Mouse (Mus musculus) Patski (cell line): ENCODE measurements around the gene Crb3. TPM values are rescaled to one million over a fixed set of nuclear protein-coding genes. Genes with fewer than 3 reads are reported as not detected.
"Not testable (repeated sequence)": the region's sequence is repeated elsewhere in the genome, so short reads cannot be mapped to it uniquely, and the experiment has no call there.

Experiments
- ATAC-seq: fragments of 100-300 bp; one replicate; pipeline ENCODE4 v1.8.0; 2021
- CTCF ChIA-PET: fragments of 350-600 bp; sonication (Branson Sonifier 250); formaldehyde crosslinking; loops from one replicate; lab custom pipeline; 2022; ENCODE audit warnings: inconsistent platforms; lab: Charles Lee
- POLR2A ChIA-PET: fragments of 350-600 bp; sonication (Branson Sonifier 250); formaldehyde crosslinking; loops from one replicate; lab custom pipeline; 2022; ENCODE audit warnings: antibody characterized with exemption, inconsistent platforms; lab: Charles Lee
- DNase-seq: peaks from one replicate; pipeline ENCODE4 v3.0.0-alpha.2; 2011; ENCODE audit warnings: low read depth, low spot score
- H3K27me3 ChIP-seq: fragments of 371-371 bp; one replicate; pipeline ENCODE4 v1.5.1; 2021
- CTCF ChIP-seq: fragments of 100-300 bp; IDR thresholded peaks from one replicate; pipeline ENCODE4 v1.5.1; 2021
- in situ Hi-C: fragments of 300-500 bp; cut with MboI; formaldehyde crosslinking; loops from 3 replicates; pipeline ENCODE4 v1.11.1; 2018; ENCODE audit warnings: low pct_unique_long_range_greater_than_20kb, mixed read lengths
- polyA plus RNA-seq: library from polyadenylated mRNA; unstranded; gene quantifications from one replicate; pipeline ENCODE4 v1.2.3, GENCODE M21; 2021

The Crb3 gene
- polyA plus RNA-seq, 1 experiment from 2014 or later = 31.4 TPM

DNA sequence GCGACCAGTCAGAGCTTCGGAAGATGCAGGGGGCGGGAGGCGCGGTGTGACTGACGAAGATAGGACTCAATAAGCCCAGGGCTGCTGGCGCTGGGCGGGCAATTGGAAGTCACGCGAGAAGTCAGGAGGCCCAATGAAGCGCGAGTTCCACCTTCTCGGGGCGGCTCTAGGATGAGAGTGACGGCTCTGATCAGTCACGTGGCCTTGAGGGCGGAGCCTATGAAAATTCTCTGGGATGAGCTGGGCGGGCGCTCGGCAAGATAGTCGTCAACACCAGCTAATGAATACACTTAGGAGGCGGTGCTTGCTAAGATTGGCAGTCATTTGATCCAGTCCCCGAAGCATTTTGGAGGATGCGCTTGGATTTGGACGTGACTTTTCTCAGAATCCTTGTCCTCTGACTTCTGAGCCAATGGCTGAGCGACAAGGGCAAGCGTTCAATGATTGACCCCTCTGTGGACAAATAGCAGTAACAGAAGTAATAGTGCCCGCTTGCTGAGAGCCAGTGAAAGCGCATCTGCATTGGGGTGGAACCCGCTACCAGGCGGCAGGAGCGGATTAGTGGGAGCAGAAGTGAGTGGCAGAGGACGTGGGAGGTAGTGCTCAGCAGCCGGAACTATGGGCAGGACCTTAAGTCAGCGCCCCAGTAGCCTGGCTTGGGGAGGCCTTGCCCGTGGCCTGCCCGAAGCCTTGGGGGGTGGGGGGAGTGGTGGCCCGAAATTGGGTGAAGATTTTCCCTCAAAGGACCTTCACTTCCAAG, 27.1 kb upstream of the Crb3 start:
- DNase-seq (peak; percentile 99), ATAC-seq (peak; percentile 98)
- TF ChIP-seq CTCF = no peak
- POLR2A ChIA-PET = interaction anchor here (1.0 to 1.1 kb wide), 2 partner anchors 12 to 215 kb away, joined by 3 read pairs; no protein-coding TSS in a partner anchor
- CTCF ChIA-PET = interaction anchor here (1.2 to 2.9 kb wide), 3 partner anchors 12 to 29 kb away, joined by 3 to 13 read pairs (median 5); no protein-coding TSS in a partner anchor
- in situ Hi-C loops = no loop called here
- no peaks in the 10 kb centered on the region for H3K27me3 ChIP-seq

GRCm38 (mm10) chr17:57032854-57033253, 26.1 kb upstream of the Crb3 start:
- ATAC-seq (no peak), DNase-seq (no peak)
- ChIA-PET POLR2A (interaction anchor here (1.0 kb wide), 1 partner anchor 11 kb away, joined by 3 read pairs; no protein-coding TSS in a partner anchor), CTCF (interaction anchor here (2.9 kb wide), 1 partner anchor 11 kb away, joined by 13 read pairs; no protein-coding TSS in a partner anchor)
- H3K27me3 ChIP-seq = no peaks in the 10 kb centered on the region
- no peak for TF ChIP-seq CTCF
- in situ Hi-C loops = no loop called here

DNA sequence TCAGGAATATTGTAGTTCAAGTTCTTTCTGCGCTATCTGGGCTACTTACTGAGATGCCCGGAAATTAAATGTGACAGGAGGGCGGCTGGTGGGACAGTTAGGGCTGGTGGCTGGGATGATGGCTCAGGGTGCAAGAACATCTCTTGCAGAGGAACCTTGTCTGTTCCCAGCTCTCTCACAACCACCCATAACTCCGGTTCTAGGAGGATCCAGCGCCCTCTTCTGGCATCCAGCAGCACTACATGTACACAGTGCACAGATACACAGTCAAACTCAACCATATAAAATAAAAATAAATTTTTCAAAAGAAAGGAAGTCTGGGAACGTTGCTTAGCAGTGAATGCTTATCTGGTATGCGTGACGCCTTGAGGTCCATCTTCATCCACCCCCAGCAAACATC, 19.9 kb upstream of the Crb3 start:
- in situ Hi-C loops = no loop called here
- ATAC-seq (no peak), DNase-seq (no peak)
- H3K27me3 ChIP-seq = no peaks in the 10 kb centered on the region
- ChIA-PET POLR2A (no interaction called here), CTCF (interaction anchor here (1.2 kb wide), 1 partner anchor 10 kb away, joined by 6 read pairs; no protein-coding TSS in a partner anchor)
- no peak for TF ChIP-seq CTCF

DNA sequence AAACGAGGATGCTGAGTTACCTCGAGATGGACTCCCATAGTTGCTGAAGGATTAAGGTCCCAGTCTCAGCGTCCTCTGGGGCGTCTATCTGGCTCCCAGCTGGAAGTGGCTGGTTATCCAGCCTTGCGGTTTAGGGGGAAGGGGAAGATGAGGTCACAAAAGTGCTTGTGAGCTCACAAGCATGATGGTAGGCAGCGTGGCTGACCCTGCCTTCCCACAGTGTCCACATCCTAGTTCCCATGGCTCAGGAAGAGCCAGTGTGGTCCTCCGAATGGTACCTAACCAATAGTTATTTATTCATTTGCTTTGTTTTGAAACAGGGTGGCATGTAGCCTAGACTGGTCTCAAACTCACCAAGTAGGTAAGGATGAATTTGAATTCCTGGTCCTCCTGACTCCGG, 17.4 kb upstream of the Crb3 start, which contains the start of gene Slc25a41:
Gene Slc25a41 (minus strand): TSS at position 101 of the 400 bp plus-strand sequence.
- in situ Hi-C loops = no loop called here
- no peak for TF ChIP-seq CTCF
- CTCF ChIA-PET = no interaction called here

DNA sequence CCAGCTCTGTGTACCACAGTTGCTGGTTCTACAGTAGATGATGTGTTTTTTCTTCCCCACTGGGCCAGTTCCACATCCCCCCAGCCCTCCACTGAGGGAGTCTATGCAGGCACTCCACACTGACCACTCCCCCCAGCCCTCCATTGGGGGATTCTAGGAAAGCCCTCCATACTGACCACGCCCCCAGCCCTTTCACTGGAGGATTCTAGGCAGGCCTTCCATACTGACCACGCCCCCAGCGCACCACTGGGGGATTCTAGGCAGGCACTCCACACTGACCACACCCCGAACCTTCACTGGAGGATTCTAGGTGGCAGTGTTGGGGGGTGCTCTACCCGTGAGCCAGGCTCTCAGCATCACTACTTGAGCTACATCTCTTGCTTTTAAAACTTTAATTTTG, 11.5 kb upstream of the Crb3 start:
- ATAC-seq (no peak), DNase-seq (no peak)
- ChIA-PET CTCF (no interaction called here), POLR2A (no interaction called here)
- in situ Hi-C loops = no loop called here
- TF ChIP-seq CTCF = no peak
- H3K27me3 ChIP-seq = no peaks in the 10 kb centered on the region

More for the DNA sequence above, 17.4 kb upstream of the Crb3 start, which contains the start of gene Slc25a41:
- no peak for ATAC-seq
- POLR2A ChIA-PET = no interaction called here
- no peaks in the 10 kb centered on the region for H3K27me3 ChIP-seq
- no peak for DNase-seq

DNA sequence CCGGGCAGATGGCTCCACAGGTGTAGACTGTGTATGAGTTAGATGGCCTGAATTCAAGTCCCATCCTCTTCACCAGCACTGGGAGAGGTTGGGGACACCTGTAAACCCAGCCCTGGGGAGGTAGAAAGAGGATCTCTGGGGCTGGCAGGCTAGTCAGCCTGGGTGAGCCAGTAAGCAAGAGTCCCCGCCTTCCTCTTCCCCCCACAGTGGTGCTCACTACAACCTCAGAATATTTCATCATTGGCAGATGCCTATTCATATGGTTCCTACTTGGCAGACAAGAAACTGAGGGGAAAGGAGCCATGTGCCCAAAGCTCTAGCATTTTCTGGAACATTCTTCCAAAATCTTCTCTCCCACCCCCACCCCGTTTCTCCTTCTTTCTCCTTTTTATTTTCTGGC, 10.1 kb upstream of the Crb3 start:
- CTCF ChIA-PET = interaction anchor here (1.3 kb wide), 1 partner anchor 9 kb away, joined by 6 read pairs; no protein-coding TSS in a partner anchor
- DNase-seq = no peak
- no peak for ATAC-seq
- POLR2A ChIA-PET = no interaction called here
- in situ Hi-C loops = no loop called here
- H3K27me3 ChIP-seq = no peaks in the 10 kb centered on the region
- no peak for TF ChIP-seq CTCF

- ATAC-seq, POLR2A ChIA-PET, DNase-seq, H3K27me3 ChIP-seq, in situ Hi-C loops: not testable (repeated sequence)
- CTCF ChIA-PET = interaction anchor here (0.7 kb wide), 1 partner anchor 174 kb away, joined by 4 read pairs; no protein-coding TSS in a partner anchor
Observed at GRCm38 (mm10) chr17:57051679-57052078, 7.2 kb upstream of the Crb3 start.

DNA sequence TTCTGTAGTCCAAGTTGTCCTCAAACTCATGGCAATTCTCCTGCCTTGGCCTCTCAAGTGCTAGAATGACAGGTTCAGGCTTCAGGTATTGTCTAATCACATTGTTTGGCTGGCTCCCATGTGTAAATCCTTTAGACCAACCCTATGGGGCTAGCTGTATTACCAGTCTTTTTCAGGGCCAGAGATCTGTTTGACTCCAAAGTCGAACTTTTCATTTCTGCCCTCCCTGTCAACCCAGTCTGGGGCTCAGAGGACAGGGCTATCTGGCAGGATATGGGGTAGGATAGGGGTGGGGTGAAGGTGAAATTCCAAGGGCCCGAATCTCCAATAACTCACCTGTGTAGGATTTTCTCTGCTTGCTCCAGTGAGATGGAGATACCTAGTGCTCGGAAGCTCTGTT, 2.7 kb upstream of the Crb3 start:
- ATAC-seq (no peak), DNase-seq (no peak)
- in situ Hi-C loops = no loop called here
- H3K27me3 ChIP-seq = no peaks in the 10 kb centered on the region
- ChIA-PET POLR2A (interaction anchor here (0.7 to 1.0 kb wide), 2 partner anchors 26 to 236 kb away, joined by 4 to 5 read pairs; no protein-coding TSS in a partner anchor), CTCF (interaction anchor here (1.5 kb wide), 1 partner anchor 25 kb away, joined by 3 read pairs; the partner anchor contains the start of gene Khsrp)
- TF ChIP-seq CTCF = no peak

DNA sequence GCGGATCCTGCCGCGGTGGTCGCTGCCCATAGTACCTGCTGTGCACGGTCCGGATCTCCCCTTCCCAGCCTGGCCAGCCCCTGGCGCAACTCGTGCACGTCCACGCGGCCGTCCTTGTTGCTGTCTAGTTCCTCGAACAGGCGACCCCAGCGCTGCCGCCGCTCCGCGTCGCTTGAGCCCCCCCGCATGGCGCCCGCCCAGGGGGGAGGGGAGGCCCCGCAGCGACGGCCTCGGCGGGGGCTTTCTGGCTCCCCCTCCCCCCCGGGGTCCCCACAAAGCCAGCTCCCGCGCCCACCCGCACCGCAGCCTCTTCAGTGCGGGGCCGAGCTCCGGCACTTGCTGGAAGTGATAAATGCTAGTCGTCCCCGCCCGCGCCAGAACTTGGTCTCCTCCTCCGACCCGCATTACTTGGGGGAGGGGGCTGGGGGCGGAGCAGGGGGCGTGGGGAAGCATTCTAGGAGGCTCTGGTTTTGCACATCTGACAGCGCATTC, 627 bp downstream of the Crb3 start, which contains the start of gene Slc25a23:
Gene Slc25a23 (minus strand): TSS at position 378 of the 492 bp plus-strand sequence.
- CTCF ChIA-PET = no interaction called here
- DNase-seq = peak; percentile 30
- H3K27me3 ChIP-seq = no peaks in the 10 kb centered on the region
- POLR2A ChIA-PET = no interaction called here
- in situ Hi-C loops = no loop called here
- no peak for TF ChIP-seq CTCF
- peak; percentile 50 for ATAC-seq

DNA sequence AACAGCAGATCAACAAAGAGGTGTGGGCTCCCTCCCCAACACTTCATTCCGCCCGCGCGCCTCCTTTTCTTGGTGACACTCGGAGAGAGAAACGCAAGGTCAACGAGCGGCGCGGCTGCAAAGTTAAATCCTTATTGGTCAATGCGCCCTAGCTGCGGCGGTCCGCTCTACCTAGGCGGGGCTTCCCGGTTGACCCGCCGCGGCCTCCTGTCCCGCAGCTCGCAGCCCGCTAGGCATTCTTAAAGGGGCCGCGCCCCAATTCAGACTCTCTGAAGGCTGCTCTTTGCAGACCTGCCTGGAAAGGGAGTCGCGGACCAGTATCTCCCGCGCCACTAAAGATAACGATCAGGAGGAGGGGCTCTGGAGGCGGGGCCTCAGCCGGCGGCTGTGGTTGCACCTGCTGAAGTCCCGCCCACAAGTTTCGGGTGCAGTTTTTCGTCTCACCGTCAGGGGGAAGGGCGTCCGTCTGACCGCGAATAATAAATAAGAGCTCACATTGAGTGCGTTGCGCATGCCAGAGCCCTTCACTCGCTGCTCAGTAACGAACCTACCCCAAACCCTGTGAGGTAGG, 1.4 kb downstream of the Crb3 start:
- ChIA-PET POLR2A (no interaction called here), CTCF (interaction anchor here (1.1 kb wide), 3 partner anchors 11 to 216 kb away, joined by 3 to 5 read pairs (median 3); partner anchors contain the start of gene Khsrp)
- ATAC-seq (peak; percentile 88), DNase-seq (peak; percentile 73)
- H3K27me3 ChIP-seq = no peaks in the 10 kb centered on the region
- in situ Hi-C loops = loop anchor here (5.0 kb wide), 1 partner anchor 63 kb away; the partner anchor contains the start of gene Alkbh7
- no peak for TF ChIP-seq CTCF
